Mouse (Mus musculus): Measurements from ENCODE around the gene Tead1. TPM values are rescaled to one million over a fixed set of nuclear protein-coding genes. Genes with fewer than 3 reads are reported as not detected.

The Tead1 gene
- total RNA-seq, 2 experiments from 2014 or later: 157 to 186 TPM

- intact Hi-C loops (cut with DNase I): loop anchor here (5.0 kb wide), 1 partner anchor 50 kb away; no protein-coding TSS in a partner anchor
- no peak for DNase-seq
These were observed 127.7 kb downstream of the Tead1 start for GRCm38 (mm10) chr7:112806718-112807400.

GRCm38 (mm10) chr7:112807401-112807751 lies 128.3 kb downstream of the Tead1 start:
- intact Hi-C loops (cut with DNase I): loop anchor here (5.0 kb wide), 1 partner anchor 50 kb away; no protein-coding TSS in a partner anchor
- DNase-seq: peak; percentile 25 to 37

DNA sequence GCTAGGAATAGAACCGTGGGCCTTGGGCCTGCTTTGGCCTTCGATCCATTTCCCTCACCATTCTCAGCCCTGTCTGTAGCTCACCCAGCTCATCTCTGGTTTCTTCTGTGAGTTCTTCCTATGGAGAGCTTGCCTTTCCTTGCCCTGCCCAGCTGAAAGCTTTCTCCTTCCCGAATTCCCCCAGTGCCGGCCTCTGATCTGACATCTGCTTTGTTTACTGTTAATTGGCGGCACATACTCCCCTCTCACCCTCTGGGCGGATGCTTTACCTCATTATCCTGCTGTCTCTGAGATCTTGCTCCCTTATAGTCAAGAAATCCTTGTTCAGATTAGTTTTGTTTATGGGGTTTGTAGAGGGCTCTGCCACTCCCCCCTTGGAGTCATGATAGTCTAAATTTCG lies 131.6 kb downstream of the Tead1 start:
- intact Hi-C loops (cut with DNase I): loop anchor here (5.0 kb wide), 1 partner anchor 43 kb away; no protein-coding TSS in a partner anchor
- no peak for DNase-seq

- no peak for DNase-seq
- intact Hi-C loops (cut with DNase I): loop anchor here (5.0 kb wide), 1 partner anchor 45 kb away; no protein-coding TSS in a partner anchor
These were observed 133.1 kb downstream of the Tead1 start for GRCm38 (mm10) chr7:112812037-112812775.

DNA sequence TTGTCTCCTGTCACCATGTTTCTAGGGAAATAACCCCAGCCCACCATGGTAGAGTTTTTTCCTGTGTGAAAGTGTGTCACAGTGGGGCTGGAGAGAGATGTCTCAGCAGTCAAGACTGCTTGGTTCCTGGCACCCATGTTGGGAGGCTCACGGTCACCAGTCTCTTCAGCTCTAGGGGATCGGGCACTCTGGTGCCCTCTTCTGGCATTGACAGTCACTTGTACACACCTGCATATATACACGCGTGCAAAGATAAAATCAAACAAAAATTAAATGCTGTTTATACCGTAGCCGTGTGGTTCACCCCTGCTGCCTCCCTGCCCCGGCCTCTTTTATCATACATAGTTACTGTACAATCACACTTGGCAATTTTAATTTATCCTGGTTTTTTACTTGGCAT lies 134.0 kb downstream of the Tead1 start:
- DNase-seq: no peak
- intact Hi-C loops (cut with DNase I): loop anchor here (5.0 kb wide), 1 partner anchor 46 kb away; no protein-coding TSS in a partner anchor

DNA sequence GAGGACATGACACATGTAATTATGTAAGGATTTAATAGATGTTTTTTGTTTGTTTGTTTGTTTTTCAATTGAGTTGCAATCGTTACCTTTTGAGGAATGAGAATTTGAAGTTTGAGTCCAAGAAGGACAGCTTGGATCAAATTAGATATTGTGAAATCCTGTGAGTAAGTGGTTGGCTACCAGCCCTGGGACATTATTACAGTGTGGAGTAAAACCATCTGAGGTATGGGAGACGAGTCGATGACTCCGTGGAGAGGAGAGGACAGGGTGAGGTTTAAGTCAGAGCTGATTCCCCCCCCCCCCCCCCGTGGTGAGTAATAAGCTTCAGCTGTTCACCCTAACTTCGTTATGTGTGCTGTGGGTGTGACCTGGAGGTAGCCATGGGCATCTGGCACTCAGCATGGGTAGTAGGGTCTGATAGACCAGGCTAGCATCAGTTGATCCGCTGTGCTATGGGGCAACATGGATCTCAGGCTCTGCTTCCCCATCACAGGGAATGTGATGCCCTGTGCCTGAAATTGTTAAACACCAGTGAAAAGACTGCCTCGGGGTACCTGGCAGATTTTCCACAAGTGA lies 134.7 kb downstream of the Tead1 start:
- intact Hi-C loops (cut with DNase I): loop anchor here (5.0 kb wide), 1 partner anchor 47 kb away; no protein-coding TSS in a partner anchor
- DNase-seq: peak; percentile 32 to 61

- intact Hi-C loops (cut with DNase I): no loop called here
- DNase-seq: no peak
These were observed 136.9 kb downstream of the Tead1 start for GRCm38 (mm10) chr7:112816016-112816415.

DNA sequence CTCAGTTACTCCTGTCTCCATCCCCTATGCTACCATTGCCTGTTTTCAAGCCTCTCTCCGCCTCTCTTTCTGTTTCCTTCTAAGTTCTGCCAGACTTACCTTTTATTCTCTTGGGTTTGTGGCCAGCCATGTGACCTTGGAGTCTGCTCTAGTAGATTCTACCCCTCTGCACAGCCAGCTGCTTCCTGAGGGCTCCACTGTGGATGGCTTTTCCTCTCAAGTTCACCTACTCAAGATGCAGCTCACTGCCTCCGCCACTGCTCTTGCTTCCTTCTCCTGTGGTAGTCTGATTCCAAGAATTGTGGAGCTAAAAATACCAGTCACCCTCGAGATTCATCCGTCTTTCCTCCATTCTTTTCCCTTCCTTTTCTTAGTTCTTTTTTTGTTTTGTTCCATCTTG lies 140.7 kb downstream of the Tead1 start:
- intact Hi-C loops (cut with DNase I): no loop called here
- DNase-seq: no peak

- intact Hi-C loops (cut with DNase I): no loop called here
- no peak for DNase-seq
These were observed 143.8 kb downstream of the Tead1 start for GRCm38 (mm10) chr7:112822879-112823278.

- intact Hi-C loops (cut with DNase I): no loop called here
- DNase-seq: no peak
These were observed 144.5 kb downstream of the Tead1 start for GRCm38 (mm10) chr7:112823621-112824020.

DNA sequence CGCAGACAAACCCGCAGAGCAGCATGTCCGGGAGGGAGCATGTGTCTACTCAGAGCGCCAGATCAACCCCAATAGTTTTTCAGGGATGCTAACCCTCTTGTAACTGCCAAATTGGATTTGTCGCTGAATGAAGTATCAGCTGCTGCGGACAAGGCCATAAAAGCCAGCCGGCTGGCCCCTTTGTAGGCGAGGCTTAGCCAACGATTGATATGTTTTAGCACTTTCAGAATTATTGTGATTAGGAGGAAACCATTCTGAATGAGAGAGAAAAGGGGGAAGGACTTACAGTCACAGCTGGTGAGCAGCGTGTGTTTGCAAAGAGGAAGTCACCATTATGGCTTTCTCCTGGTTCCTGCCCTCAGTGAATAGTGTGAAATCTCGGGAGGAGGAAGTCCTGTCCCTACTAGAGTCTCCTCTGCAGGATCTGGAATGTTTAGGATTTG lies 146.2 kb downstream of the Tead1 start:
- DNase-seq: no peak
- intact Hi-C loops (cut with DNase I): no loop called here

DNA sequence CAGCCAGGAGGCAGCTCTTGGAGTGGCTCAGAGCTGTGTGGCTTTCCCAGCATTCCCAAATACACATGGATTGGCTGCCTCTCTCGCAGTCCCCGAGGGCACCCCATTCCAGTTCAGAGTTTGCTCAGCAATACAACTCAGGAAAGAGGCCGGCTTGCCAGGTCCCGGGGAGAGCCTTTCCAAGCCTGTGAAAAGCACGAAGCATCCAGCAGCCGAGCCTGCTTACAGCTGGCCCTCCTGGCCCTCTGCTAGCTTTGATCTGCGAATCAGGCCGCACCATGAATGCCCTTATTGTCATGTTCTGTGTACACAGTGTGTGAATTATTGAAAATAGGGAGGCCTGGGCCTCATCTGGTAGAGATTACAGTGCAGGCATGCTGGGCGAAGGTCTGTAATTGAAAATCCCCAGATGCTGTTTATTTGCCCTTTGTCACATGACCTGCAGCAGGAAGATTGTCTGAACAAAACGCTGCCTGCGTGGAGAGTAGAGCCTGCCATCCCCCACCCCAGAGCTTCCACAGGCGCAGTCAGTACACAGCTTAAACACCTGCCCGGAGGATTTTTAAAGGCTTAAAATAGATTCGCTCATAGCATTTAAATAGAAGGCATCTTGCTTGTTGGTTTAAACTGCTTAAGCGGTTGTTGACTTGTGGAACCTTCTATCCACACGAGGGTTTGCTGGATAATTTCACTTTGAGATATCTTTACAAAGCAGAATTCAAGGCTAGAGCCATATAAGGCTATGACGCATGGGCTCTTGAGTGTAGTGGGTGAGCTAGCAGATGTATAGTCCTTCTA lies 147.2 kb downstream of the Tead1 start:
- intact Hi-C loops (cut with DNase I): no loop called here
- peak; percentile 54 to 60 for DNase-seq

DNA sequence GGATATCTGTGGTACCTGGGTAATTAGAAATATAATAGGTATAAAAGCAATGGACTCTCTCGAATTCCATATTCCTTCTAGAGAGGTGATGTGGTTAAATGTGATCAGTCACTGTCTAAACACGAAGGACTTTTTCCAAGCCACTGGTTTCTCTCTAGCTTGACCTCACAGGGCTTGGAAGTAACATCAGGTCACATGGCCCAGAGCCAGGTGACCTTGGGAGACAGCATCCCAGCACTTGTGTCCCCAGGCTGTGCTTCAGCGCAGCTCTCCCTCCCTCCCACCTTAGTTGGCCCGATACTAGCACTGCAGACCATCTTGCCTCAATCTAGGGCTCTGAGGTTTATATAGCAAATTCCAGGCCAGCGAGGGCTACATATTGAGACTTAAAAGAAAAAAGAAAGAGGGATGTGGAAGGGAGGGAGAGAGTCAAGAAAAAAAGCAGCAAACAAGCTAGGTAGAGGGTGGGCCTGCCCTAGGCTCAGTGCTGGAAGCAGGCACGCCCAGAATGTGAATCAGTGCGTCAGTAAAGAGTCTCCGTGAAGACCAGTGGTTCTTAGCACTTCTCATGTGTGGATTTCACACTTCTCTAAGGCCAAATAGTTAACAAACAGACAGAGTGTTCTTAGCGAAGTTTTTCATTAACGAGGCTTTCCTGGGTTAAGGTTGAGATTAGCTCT lies 149.0 kb downstream of the Tead1 start:
- DNase-seq: no peak
- intact Hi-C loops (cut with DNase I): no loop called here

GRCm38 (mm10) chr7:112828696-112829022 lies 149.5 kb downstream of the Tead1 start:
- DNase-seq: no peak
- intact Hi-C loops (cut with DNase I): no loop called here

GRCm38 (mm10) chr7:112830946-112831345 lies 151.8 kb downstream of the Tead1 start:
- intact Hi-C loops (cut with DNase I): no loop called here
- no peak for DNase-seq

GRCm38 (mm10) chr7:112831446-112831845 lies 152.3 kb downstream of the Tead1 start:
- DNase-seq: no peak
- intact Hi-C loops (cut with DNase I): no loop called here

GRCm38 (mm10) chr7:112833132-112833531 lies 154.0 kb downstream of the Tead1 start:
- intact Hi-C loops (cut with DNase I): no loop called here
- DNase-seq: no peak

DNA sequence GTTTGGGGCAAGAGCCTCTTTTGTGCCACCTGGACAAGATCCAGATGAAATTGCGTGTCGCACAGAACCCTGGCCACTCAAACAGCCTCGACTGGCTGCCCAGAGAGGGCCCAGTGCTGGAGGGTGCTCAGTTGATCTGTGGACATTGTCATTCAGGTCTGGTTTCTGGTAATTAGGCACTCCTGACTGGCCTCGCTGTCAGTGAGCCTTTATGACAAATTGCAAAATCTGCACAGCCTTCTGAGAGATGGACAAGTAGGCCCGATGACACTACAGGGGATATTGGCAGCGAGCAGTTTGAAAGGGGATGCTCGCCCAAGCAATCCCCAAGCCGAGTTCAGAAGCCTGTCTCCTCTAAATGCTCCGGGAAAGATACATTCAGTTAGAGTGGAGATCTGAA lies 157.0 kb downstream of the Tead1 start:
- intact Hi-C loops (cut with DNase I): no loop called here
- DNase-seq: no peak

GRCm38 (mm10) chr7:112838131-112838530 lies 159.0 kb downstream of the Tead1 start:
- no peak for DNase-seq
- intact Hi-C loops (cut with DNase I): no loop called here

DNA sequence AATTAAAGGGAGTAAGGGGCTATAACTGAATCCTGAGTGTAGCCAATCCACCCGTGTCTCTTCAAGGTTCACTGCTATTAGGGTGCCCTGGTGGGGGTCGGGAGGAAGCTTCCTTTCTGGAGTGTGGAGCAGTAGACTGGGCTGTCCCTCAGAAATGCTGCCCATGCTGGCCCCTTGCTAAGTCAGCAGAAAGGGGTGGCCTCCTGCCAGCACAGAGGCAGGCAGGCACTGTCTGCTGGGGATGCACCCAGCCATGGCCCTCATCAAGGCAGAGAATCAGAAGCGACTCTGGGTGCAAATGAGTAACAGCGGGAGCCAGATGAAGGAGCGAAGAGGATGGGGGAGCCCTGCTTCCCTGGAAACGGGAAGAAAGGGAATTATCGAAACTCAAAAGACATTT lies 161.2 kb downstream of the Tead1 start:
- intact Hi-C loops (cut with DNase I): no loop called here

More for the DNA sequence above, 161.2 kb downstream of the Tead1 start:
- no peak for DNase-seq
